Mouse (Mus musculus) embryonic facial prominence, embryonic 15.5 days (tissue): ENCODE measurements around the gene Gm3854. TPM values are rescaled to one million over a fixed set of nuclear protein-coding genes. Genes with fewer than 3 reads are reported as not detected.

Experiments used
- ATAC-seq: fragments of 200-750 bp; cut with Nextera tagmentation; 2 replicates; pipeline ENCODE4 v1.8.0; 2017; ENCODE audit warnings: low read depth, moderate TSS enrichment; ENCODE audit not compliant: insufficient number of reproducible peaks, low FRiP score, low TSS enrichment
- H3K27ac ChIP-seq: fragments of 300-500 bp; sonication (generic); replicated peaks from 2 replicates; pipeline ENCODE4 v1.5.1; 2015; ENCODE audit warnings: mild to moderate bottlenecking, inconsistent platforms
- H3K27me3 ChIP-seq: fragments of 300-500 bp; sonication (generic); 2 replicates; pipeline ENCODE4 v1.6.1; 2015; ENCODE audit warnings: inconsistent platforms
- H3K36me3 ChIP-seq: fragments of 300-500 bp; sonication (generic); 2 replicates; pipeline ENCODE4 v1.6.1; 2015; ENCODE audit warnings: mild to moderate bottlenecking, inconsistent platforms
- H3K4me1 ChIP-seq: fragments of 300-500 bp; sonication (generic); 2 replicates; pipeline ENCODE4 v1.6.1; 2015; ENCODE audit warnings: inconsistent platforms
- H3K4me2 ChIP-seq: fragments of 300-500 bp; sonication (generic); replicated peaks from 2 replicates; pipeline ENCODE4 v1.6.1; 2015; ENCODE audit warnings: mild to moderate bottlenecking, inconsistent platforms
- H3K4me3 ChIP-seq: fragments of 300-500 bp; sonication (generic); replicated peaks from 2 replicates; pipeline ENCODE4 v1.5.1; 2015; ENCODE audit warnings: mild to moderate bottlenecking, inconsistent platforms
- H3K9ac ChIP-seq: fragments of 300-500 bp; sonication (generic); 2 replicates; pipeline ENCODE4 v1.6.1; 2015; ENCODE audit warnings: inconsistent platforms
- H3K9me3 ChIP-seq: fragments of 300-500 bp; sonication (generic); replicated peaks from 2 replicates; pipeline ENCODE4 v1.6.1; 2016; ENCODE audit warnings: inconsistent platforms
- WGBS: fragments of 180-500 bp; shearing (Covaris S2); methylation state at CpG from one replicate; pipeline ENCODE4 v1.1.7; 2015; 5-methylcytosine and 5-hydroxymethylcytosine counted together
- polyA plus RNA-seq: library from polyadenylated mRNA; unstranded; fragments of >200 nt; fragmentation: Nextera tagmentation; extraction: Ambion mirVana; gene quantifications from 2 replicates; pipeline ENCODE4 v1.2.1, GENCODE M21; 2015

The Gm3854 gene
- polyA plus RNA-seq, 1 experiment from 2014 or later: 1.9 TPM

- Histone ChIP-seq H3K4me1 (peaks cover 15% of the 10 kb centered on the region), H3K4me2 (no peak overlapping the region), H3K9me3 (no peaks in the 10 kb centered on the region), H3K9ac (no peak overlapping the region), H3K27me3 (no peaks in the 10 kb centered on the region), H3K4me3 (no peak overlapping the region), H3K27ac (no peak overlapping the region), H3K36me3 (peaks cover 24% of the 10 kb centered on the region)
- no peak for ATAC-seq
- 92% methylated on average over 8 of the region's 8 CpGs for WGBS
Observed at GRCm38 (mm10) chr7:6386995-6387394, 43.4 kb downstream of the Gm3854 start.

- H3K9ac ChIP-seq: no peak overlapping the region
Observed at GRCm38 (mm10) chr7:6388971-6389370, 45.4 kb downstream of the Gm3854 start.

GRCm38 (mm10) chr7:6389449-6389848 lies 45.9 kb downstream of the Gm3854 start:
- H3K4me2 ChIP-seq: no peak overlapping the region
- no peaks in the 10 kb centered on the region for H3K27me3 ChIP-seq
- ATAC-seq: no peak
- H3K4me3 ChIP-seq: no peak overlapping the region
- H3K36me3 ChIP-seq: peaks cover 45% of the 10 kb centered on the region
- no peak overlapping the region for H3K9ac ChIP-seq
- H3K9me3 ChIP-seq: no peaks in the 10 kb centered on the region
- 70% methylated on average over 5 of the region's 5 CpGs for WGBS
- no peak overlapping the region for H3K27ac ChIP-seq
- no peaks in the 10 kb centered on the region for H3K4me1 ChIP-seq

More at GRCm38 (mm10) chr7:6388971-6389370, 45.4 kb downstream of the Gm3854 start:
- peaks cover 1% of the 10 kb centered on the region for H3K4me1 ChIP-seq
- no peaks in the 10 kb centered on the region for H3K9me3 ChIP-seq
- 89% methylated on average over 5 of the region's 5 CpGs for WGBS
- H3K36me3 ChIP-seq: peaks cover 40% of the 10 kb centered on the region
- no peak overlapping the region for H3K27ac ChIP-seq
- no peaks in the 10 kb centered on the region for H3K27me3 ChIP-seq
- H3K4me2 ChIP-seq: no peak overlapping the region
- no peak for ATAC-seq
- H3K4me3 ChIP-seq: no peak overlapping the region

GRCm38 (mm10) chr7:6397996-6398975 lies 54.7 kb downstream of the Gm3854 start, which contains the start of gene Smim17:
Smim17 (plus strand) TSS chr7:6398715.
- Histone ChIP-seq H3K27ac (no peak within 1 kb of the TSS), H3K27me3 (no peaks in the 10 kb centered on the region), H3K4me3 (peak within 1 kb of the TSS; percentile 52), H3K9me3 (no peaks in the 10 kb centered on the region), H3K4me1 (peaks cover 6% of the 10 kb centered on the region; the same call in 1 of the 2 replicates), H3K9ac (peak within 1 kb of the TSS; percentile 33), H3K36me3 (peaks cover 21% of the 10 kb centered on the region), H3K4me2 (peak within 1 kb of the TSS; percentile 64)
- WGBS: 21% methylated on average over 25 of the region's 25 CpGs
- ATAC-seq: peak; percentile 73

Other genes starting within 250 kb of the Gm3854 start
- 26.4 and 27.2 TPM in 2 replicates for gene Zfp787, start 187.8 kb upstream of the Gm3854 start, polyA plus RNA-seq
- gene Zfp444, start 171.5 kb upstream of the Gm3854 start, polyA plus RNA-seq: 60.3 and 61.5 TPM in 2 replicates
- gene Galp, start 146.7 kb upstream of the Gm3854 start, polyA plus RNA-seq: not detected in 2 replicates
- not detected in 2 replicates for gene Zscan5b, start 121.5 kb upstream of the Gm3854 start, polyA plus RNA-seq
- not detected in 2 replicates for gene Epp13, start 91.0 kb upstream of the Gm3854 start, polyA plus RNA-seq
- 11.5 and 11.6 TPM in 2 replicates for gene Zfp667, start 57.2 kb upstream of the Gm3854 start, polyA plus RNA-seq
- gene Zfp583, start 12.5 kb upstream of the Gm3854 start, polyA plus RNA-seq: 5.9 and 6.2 TPM in 2 replicates
- 2.2 and 4.2 TPM in 2 replicates for gene Zfp78, start 19.5 kb downstream of the Gm3854 start, polyA plus RNA-seq
- gene Zfp28, start 39.5 kb downstream of the Gm3854 start, polyA plus RNA-seq: 9.5 and 10.0 TPM in 2 replicates
- gene Smim17, start 55.0 kb downstream of the Gm3854 start, polyA plus RNA-seq: 0.26 and 0.44 TPM in 2 replicates
- not detected in 2 replicates for gene Gm20715, start 66.5 kb downstream of the Gm3854 start, polyA plus RNA-seq
- gene Olfr1344, start 94.9 kb downstream of the Gm3854 start, polyA plus RNA-seq: 0.16 TPM in 1 of 2 replicates, not detected in the other
- gene Olfr1336, start 112.4 kb downstream of the Gm3854 start, polyA plus RNA-seq: not detected in 2 replicates
- not detected in 2 replicates for gene Olfr1346, start 123.3 kb downstream of the Gm3854 start, polyA plus RNA-seq
- not detected in 2 replicates for gene Olfr5, start 143.2 kb downstream of the Gm3854 start, polyA plus RNA-seq
- gene Olfr1347, start 156.0 kb downstream of the Gm3854 start, polyA plus RNA-seq: not detected in 2 replicates
- not detected in 2 replicates for gene Olfr1348, start 165.0 kb downstream of the Gm3854 start, polyA plus RNA-seq
- gene Olfr1349, start 179.2 kb downstream of the Gm3854 start, polyA plus RNA-seq: 0.15 TPM in 1 of 2 replicates, not detected in the other
- gene Olfr1350, start 221.1 kb downstream of the Gm3854 start, polyA plus RNA-seq: 0.17 TPM in 1 of 2 replicates, not detected in the other